Mouse (Mus musculus): Measurements from ENCODE around the gene Cant1. TPM values are rescaled to one million over a fixed set of nuclear protein-coding genes. Genes with fewer than 3 reads are reported as not detected.

Gene Cant1
- polyA plus RNA-seq (2014; fragmentation: Illumina TruSeq; extraction: RNeasy Lipid Tissue Mini Kit (QIAGEN cat#74804); ENCODE audit: low read depth, low replicate concordance): 50.9 TPM

DNA sequence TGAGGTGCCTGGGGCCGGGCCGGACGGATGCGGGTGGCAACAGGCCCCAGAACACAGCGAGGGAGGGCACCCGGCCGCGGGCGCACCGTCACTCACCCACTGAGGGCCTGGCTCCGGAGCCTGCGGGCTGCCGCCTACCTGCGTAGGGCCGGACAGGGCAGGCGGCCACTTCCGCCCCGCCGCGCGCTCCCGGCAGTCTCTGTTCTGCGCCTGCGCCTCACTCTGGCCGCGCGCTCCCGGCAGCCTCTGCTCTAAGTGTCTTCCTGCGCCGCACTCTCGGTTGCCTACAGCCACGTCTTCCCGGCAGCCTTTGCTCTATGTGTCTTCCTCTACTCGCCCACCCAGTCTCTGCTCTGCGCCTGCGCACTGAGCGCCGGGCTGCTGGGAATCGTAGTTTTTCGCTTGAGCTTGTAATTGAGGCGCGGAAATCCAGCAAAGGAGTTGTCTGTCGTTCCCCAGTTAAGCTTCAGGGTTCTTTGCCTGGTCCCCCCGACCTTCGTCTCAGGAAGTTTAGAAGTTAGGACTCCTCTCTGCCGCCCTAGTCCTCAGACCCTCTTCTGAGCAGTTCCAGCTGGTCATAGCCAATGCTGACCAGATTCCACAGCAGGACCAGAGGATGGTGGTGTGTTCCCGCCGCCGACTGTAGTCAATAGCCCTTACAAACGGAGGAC is at the start of gene Cant1:
Cant1 (minus strand) TSS at position 253 of the 671 bp plus-strand sequence.

DNA sequence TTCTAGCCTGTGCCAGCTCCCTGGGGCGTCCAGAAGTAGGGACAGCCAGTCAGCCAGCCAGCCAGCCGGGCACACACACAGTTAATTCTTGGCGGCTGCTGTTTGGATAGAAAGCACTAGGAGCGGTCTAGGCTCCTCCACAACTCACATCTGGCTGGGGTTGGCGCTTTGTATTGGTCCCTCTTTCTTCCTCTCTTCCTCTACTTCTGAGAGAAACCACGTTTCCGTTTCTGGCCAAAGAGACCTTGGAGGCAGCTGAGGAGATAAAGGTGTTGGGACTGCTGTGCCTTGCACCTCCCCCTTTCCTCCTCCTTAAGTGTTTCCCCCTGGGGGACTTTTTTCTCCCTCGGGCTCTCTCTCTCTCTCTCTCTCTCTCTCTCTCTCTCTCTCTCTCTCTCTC is 9.1 kb upstream of the Cant1 start, which contains the start of gene C1qtnf1:
C1qtnf1 (plus strand) TSS at position 218 of the 400 bp plus-strand sequence.

GRCm38 (mm10) chr11:118401760-118402280 is 17.1 kb downstream of the Cant1 start, which contains the start of gene Lgals3bp:
Gene Lgals3bp, minus strand, starts transcription at chr11:118402092.

Other genes with a start within 250 kb of the Cant1 start
- gene Cyth1, start 170.5 kb downstream of the Cant1 start, polyA plus RNA-seq (2014; fragmentation: Illumina TruSeq; extraction: RNeasy Lipid Tissue Mini Kit (QIAGEN cat#74804); ENCODE audit: low read depth, low replicate concordance): 23.4 TPM
- 12.7 TPM for gene Usp36, start 128.8 kb downstream of the Cant1 start, polyA plus RNA-seq (2014; fragmentation: Illumina TruSeq; extraction: RNeasy Lipid Tissue Mini Kit (QIAGEN cat#74804); ENCODE audit: low read depth, low replicate concordance)
- 8.2 TPM for gene Cep295nl, start 76.6 kb downstream of the Cant1 start, polyA plus RNA-seq (2014; fragmentation: Illumina TruSeq; extraction: RNeasy Lipid Tissue Mini Kit (QIAGEN cat#74804); ENCODE audit: low read depth, low replicate concordance)
- 224 TPM for gene Timp2, start 63.3 kb downstream of the Cant1 start, polyA plus RNA-seq (2014; fragmentation: Illumina TruSeq; extraction: RNeasy Lipid Tissue Mini Kit (QIAGEN cat#74804); ENCODE audit: low read depth, low replicate concordance)
- gene Lgals3bp, start 17.0 kb downstream of the Cant1 start, polyA plus RNA-seq (2014; fragmentation: Illumina TruSeq; extraction: RNeasy Lipid Tissue Mini Kit (QIAGEN cat#74804); ENCODE audit: low read depth, low replicate concordance): 139 TPM
- 34.0 TPM for gene C1qtnf1, start 9.1 kb upstream of the Cant1 start, polyA plus RNA-seq (2014; fragmentation: Illumina TruSeq; extraction: RNeasy Lipid Tissue Mini Kit (QIAGEN cat#74804); ENCODE audit: low read depth, low replicate concordance)
- 9.8 TPM for gene Engase, start 57.7 kb upstream of the Cant1 start, polyA plus RNA-seq (2014; fragmentation: Illumina TruSeq; extraction: RNeasy Lipid Tissue Mini Kit (QIAGEN cat#74804); ENCODE audit: low read depth, low replicate concordance)

Data from adipose tissue, adult 10 weeks (tissue).